Mouse (Mus musculus) heart, embryonic 15.5 days (tissue): ENCODE results near the gene Ctsg. TPM values are rescaled to one million over a fixed set of nuclear protein-coding genes. Genes with fewer than 3 reads are reported as not detected.
"Not testable (repeated sequence)": the region's sequence is repeated elsewhere in the genome, so short reads cannot be mapped to it uniquely, and the experiment has no call there.

Experiments used
- ATAC-seq: fragments of 200-750 bp; cut with Nextera tagmentation; replicated peaks from 2 replicates; pipeline ENCODE4 v1.8.0; 2017; ENCODE audit warnings: low read depth, moderate TSS enrichment; ENCODE audit not compliant: insufficient number of reproducible peaks, insufficient read depth, low FRiP score
- H3K27ac ChIP-seq: fragments of 300-500 bp; sonication (generic); 2 replicates; pipeline ENCODE4 v1.5.1; 2015; ENCODE audit warnings: mild to moderate bottlenecking, inconsistent platforms
- H3K27me3 ChIP-seq: fragments of 300-500 bp; sonication (generic); 2 replicates; pipeline ENCODE4 v1.6.1; 2015; ENCODE audit warnings: inconsistent platforms
- H3K36me3 ChIP-seq: fragments of 300-500 bp; sonication (generic); 2 replicates; pipeline ENCODE4 v1.6.1; 2015; ENCODE audit warnings: mild to moderate bottlenecking, inconsistent platforms
- H3K4me1 ChIP-seq: fragments of 300-500 bp; sonication (generic); replicated peaks from 2 replicates; pipeline ENCODE4 v1.6.1; 2015; ENCODE audit warnings: inconsistent platforms
- H3K4me2 ChIP-seq: fragments of 300-500 bp; sonication (generic); 2 replicates; pipeline ENCODE4 v1.6.1; 2015; ENCODE audit warnings: inconsistent platforms, mild to moderate bottlenecking, moderate library complexity
- H3K4me3 ChIP-seq: fragments of 300-500 bp; sonication (generic); 2 replicates; pipeline ENCODE4 v1.5.1; 2015; ENCODE audit warnings: mild to moderate bottlenecking, inconsistent platforms
- H3K9ac ChIP-seq: fragments of 300-500 bp; sonication (generic); 2 replicates; pipeline ENCODE4 v1.6.1; 2015; ENCODE audit warnings: mild to moderate bottlenecking, inconsistent platforms
- H3K9me3 ChIP-seq: fragments of 300-500 bp; sonication (generic); replicated peaks from 2 replicates; pipeline ENCODE4 v1.6.1; 2016; ENCODE audit warnings: inconsistent platforms
- WGBS: fragments of 180-500 bp; shearing (Covaris S2); methylation state at CpG from one replicate; pipeline ENCODE4 v1.1.7; 2015; ENCODE audit warnings: mixed read lengths; 5-methylcytosine and 5-hydroxymethylcytosine counted together
- microRNA-seq: library from miRNA; unstranded; fragments of <30 nt; microRNA quantifications from one replicate; pipeline ENCODE4, GENCODE M21; 2016
- polyA plus RNA-seq: library from polyadenylated mRNA; unstranded; fragments of >200 nt; fragmentation: Nextera tagmentation; extraction: Ambion mirVana; gene quantifications from 2 replicates; pipeline ENCODE4 v1.2.1, GENCODE M21; 2015

Ctsg gene
- polyA plus RNA-seq, 1 experiment from 2014 or later: 0.33 TPM

GRCm38 (mm10) chr14:56097597-56097996 is 4.8 kb downstream of the Ctsg start:
- 33% methylated on average over 1 of the region's 1 CpGs for WGBS
- H3K27me3 ChIP-seq: no peaks in the 10 kb centered on the region
- H3K4me2 ChIP-seq: no peak overlapping the region
- 0 out of 2 replicates have a peak, but pooled peaks have one; percentile 43 for ATAC-seq
- no peak overlapping the region for H3K4me3 ChIP-seq
- no peak overlapping the region; the same call in 1 of the 2 replicates for H3K27ac ChIP-seq
- 0 out of 2 replicates have a peak, but pooled peaks cover 2% of the 10 kb centered on the region for H3K4me1 ChIP-seq
- H3K36me3 ChIP-seq: no peaks in the 10 kb centered on the region
- no peaks in the 10 kb centered on the region for H3K9me3 ChIP-seq
- H3K9ac ChIP-seq: no peak overlapping the region

- Histone ChIP-seq H3K4me1 (0 out of 2 replicates have a peak, but pooled peaks cover 2% of the 10 kb centered on the region), H3K4me2 (no peak overlapping the region), H3K4me3 (no peak overlapping the region), H3K9ac (no peak overlapping the region), H3K36me3 (no peaks in the 10 kb centered on the region), H3K27ac (no peak overlapping the region), H3K9me3 (no peaks in the 10 kb centered on the region), H3K27me3 (no peaks in the 10 kb centered on the region)
- no peak for ATAC-seq
- WGBS: 70% methylated on average over 2 of the region's 2 CpGs
Measured at GRCm38 (mm10) chr14:56093353-56093752, 9.0 kb downstream of the Ctsg start.

- WGBS: 65% methylated on average over 3 of the region's 3 CpGs
- ATAC-seq: no peak
Measured at GRCm38 (mm10) chr14:56086711-56087110, 15.7 kb downstream of the Ctsg start.

GRCm38 (mm10) chr14:56085167-56085566 is 17.2 kb downstream of the Ctsg start, which contains the start of gene Mcpt8:
Gene Mcpt8 (minus strand): TSS chr14:56085273.
- Histone ChIP-seq H3K36me3 (no peaks in the 10 kb centered on the region), H3K27ac (no peak within 1 kb of the TSS), H3K9ac (no peak within 1 kb of the TSS), H3K4me1 (no peaks in the 10 kb centered on the region), H3K4me2 (no peak within 1 kb of the TSS), H3K9me3 (no peaks in the 10 kb centered on the region), H3K27me3 (no peaks in the 10 kb centered on the region), H3K4me3 (no peak within 1 kb of the TSS)
- no peak for ATAC-seq
- WGBS: 93% methylated on average over 2 of the region's 2 CpGs

More at GRCm38 (mm10) chr14:56086711-56087110, 15.7 kb downstream of the Ctsg start:
- Histone ChIP-seq H3K4me1 (no peaks in the 10 kb centered on the region), H3K4me3 (no peak overlapping the region), H3K4me2 (no peak overlapping the region), H3K9me3 (no peaks in the 10 kb centered on the region), H3K36me3 (no peaks in the 10 kb centered on the region), H3K9ac (no peak overlapping the region), H3K27ac (no peak overlapping the region), H3K27me3 (no peaks in the 10 kb centered on the region)

GRCm38 (mm10) chr14:56082016-56082415 is 20.4 kb downstream of the Ctsg start:
- no peaks in the 10 kb centered on the region for H3K27me3 ChIP-seq
- H3K4me3 ChIP-seq: no peak overlapping the region
- no peak overlapping the region for H3K4me2 ChIP-seq
- H3K9ac ChIP-seq: no peak overlapping the region
- H3K36me3 ChIP-seq: no peaks in the 10 kb centered on the region
- H3K4me1 ChIP-seq: no peaks in the 10 kb centered on the region
- WGBS: 76% methylated on average over 4 of the region's 4 CpGs
- no peaks in the 10 kb centered on the region for H3K9me3 ChIP-seq
- H3K27ac ChIP-seq: no peak overlapping the region
- ATAC-seq: no peak

GRCm38 (mm10) chr14:56062213-56062612 is 40.2 kb downstream of the Ctsg start, which contains the start of gene Mcpt4:
Gene Mcpt4 (minus strand): TSS chr14:56062313.
- H3K9ac ChIP-seq, H3K4me1 ChIP-seq, H3K36me3 ChIP-seq, H3K27me3 ChIP-seq, H3K4me3 ChIP-seq, ATAC-seq, H3K9me3 ChIP-seq, H3K27ac ChIP-seq, H3K4me2 ChIP-seq: not testable (repeated sequence)
- 62% methylated on average over 3 of the region's 3 CpGs for WGBS

GRCm38 (mm10) chr14:56057722-56058121 is 44.7 kb downstream of the Ctsg start:
- ATAC-seq: 0 out of 2 replicates have a peak, but pooled peaks have one; percentile 43
- Histone ChIP-seq H3K9me3 (no peaks in the 10 kb centered on the region), H3K36me3 (no peaks in the 10 kb centered on the region), H3K27me3 (no peaks in the 10 kb centered on the region), H3K27ac (no peak overlapping the region), H3K4me3 (no peak overlapping the region), H3K4me1 (0 out of 2 replicates have a peak, but pooled peaks cover 3% of the 10 kb centered on the region), H3K9ac (no peak overlapping the region), H3K4me2 (no peak overlapping the region)
- 32% methylated on average over 4 of the region's 4 CpGs for WGBS

- WGBS: 62% methylated on average over 3 of the region's 3 CpGs
- Histone ChIP-seq H3K4me2 (no peak overlapping the region), H3K36me3 (no peaks in the 10 kb centered on the region), H3K27me3 (no peaks in the 10 kb centered on the region), H3K9me3 (no peaks in the 10 kb centered on the region), H3K9ac (no peak overlapping the region), H3K27ac (no peak overlapping the region), H3K4me3 (no peak overlapping the region), H3K4me1 (0 out of 2 replicates have a peak, but pooled peaks cover 3% of the 10 kb centered on the region)
- no peak for ATAC-seq
Measured at GRCm38 (mm10) chr14:56055408-56055807, 47.0 kb downstream of the Ctsg start.

Small RNA genes lying within 50 kb of the gene (microRNA-seq; reads per million reads assigned to microRNA genes)
- gene Mir6949: not detected

Other genes with a start within 250 kb of the Ctsg start
- gene Nynrin, start 248.6 kb downstream of the Ctsg start, polyA plus RNA-seq: 12.7 and 15.0 TPM in 2 replicates
- 0.36 and 0.50 TPM in 2 replicates for gene Cbln3, start 218.2 kb downstream of the Ctsg start, polyA plus RNA-seq
- gene Khnyn, start 217.6 kb downstream of the Ctsg start, polyA plus RNA-seq: 9.2 and 12.6 TPM in 2 replicates
- gene Sdr39u1, start 202.3 kb downstream of the Ctsg start, polyA plus RNA-seq: 45.3 and 60.8 TPM in 2 replicates
- 8.9 and 9.6 TPM in 2 replicates for gene Cma1, start 157.9 kb downstream of the Ctsg start, polyA plus RNA-seq
- gene Cma2, start 151.6 kb downstream of the Ctsg start, polyA plus RNA-seq: not detected in 2 replicates
- gene Mcpt1, start 84.6 kb downstream of the Ctsg start, polyA plus RNA-seq: not detected in 2 replicates
- gene Mcpt9, start 72.1 kb downstream of the Ctsg start, polyA plus RNA-seq: not detected in 2 replicates
- 0.19 TPM in 1 of 2 replicates, not detected in the other for gene Mcpt2, start 60.5 kb downstream of the Ctsg start, polyA plus RNA-seq
- 0.75 and 0.88 TPM in 2 replicates for gene Mcpt4, start 40.3 kb downstream of the Ctsg start, polyA plus RNA-seq
- 0.52 and 0.94 TPM in 2 replicates for gene Mcpt8, start 17.3 kb downstream of the Ctsg start, polyA plus RNA-seq
- gene Gzme, start 18.1 kb upstream of the Ctsg start, polyA plus RNA-seq: not detected in 2 replicates
- not detected in 2 replicates for gene Gzmd, start 30.0 kb upstream of the Ctsg start, polyA plus RNA-seq
- not detected in 2 replicates for gene Gzmg, start 57.0 kb upstream of the Ctsg start, polyA plus RNA-seq
- gene Gzmn, start 72.0 kb upstream of the Ctsg start, polyA plus RNA-seq: not detected in 2 replicates
- not detected in 2 replicates for gene Gzmf, start 108.8 kb upstream of the Ctsg start, polyA plus RNA-seq
- not detected in 2 replicates for gene Gzmc, start 132.1 kb upstream of the Ctsg start, polyA plus RNA-seq
- 0.16 and 1.6 TPM in 2 replicates for gene Gzmb, start 159.7 kb upstream of the Ctsg start, polyA plus RNA-seq